Mouse (Mus musculus) bone marrow, adult 2 months (tissue): Measurements from ENCODE around the gene Prkd1.

Experiments used
- CTCF ChIP-seq: fragments of 200-500 bp; IDR thresholded peaks from 2 replicates; pipeline ENCODE4 v1.5.1; 2011; ENCODE audit warnings: low read length, control low read depth; ENCODE audit not compliant: control insufficient read depth, insufficient read depth
- POLR2A ChIP-seq: fragments of 200-500 bp; IDR thresholded peaks from 2 replicates; pipeline ENCODE4 v1.6.1; 2011; ENCODE audit warnings: low read depth, mild to moderate bottlenecking, control low read depth, low read length, borderline replicate concordance; ENCODE audit not compliant: control insufficient read depth

- TF ChIP-seq CTCF: no peak
- TF ChIP-seq POLR2A: no peak
These were observed 339.6 kb downstream of the Prkd1 start for GRCm38 (mm10) chr12:50309276-50309675.
